Mouse (Mus musculus) kidney, embryonic 16.5 days (tissue): Measurements from ENCODE around the gene Aff1. TPM values are rescaled to one million over a fixed set of nuclear protein-coding genes. Genes with fewer than 3 reads are reported as not detected.

Experiments used
- ATAC-seq: fragments of 200-750 bp; cut with Nextera tagmentation; 2 replicates; pipeline ENCODE4 v1.8.0; 2017; ENCODE audit warnings: moderate TSS enrichment; ENCODE audit not compliant: low FRiP score, low TSS enrichment
- H3K27ac ChIP-seq: fragments of 300-500 bp; sonication (generic); 2 replicates; pipeline ENCODE4 v1.5.1; 2014; ENCODE audit warnings: low read length
- H3K27me3 ChIP-seq: fragments of 300-500 bp; sonication (generic); 2 replicates; pipeline ENCODE4 v1.6.1; 2014; ENCODE audit warnings: low read length, control low read depth, mixed read lengths; ENCODE audit not compliant: insufficient read depth
- H3K36me3 ChIP-seq: fragments of 300-500 bp; sonication (generic); 2 replicates; pipeline ENCODE4 v1.6.1; 2014; ENCODE audit warnings: low read length, control low read depth, mixed read lengths; ENCODE audit not compliant: insufficient read depth
- H3K4me1 ChIP-seq: fragments of 300-500 bp; sonication (generic); 2 replicates; pipeline ENCODE4 v1.6.1; 2014; ENCODE audit warnings: low read length, control low read depth, mixed read lengths; ENCODE audit not compliant: insufficient read depth
- H3K4me2 ChIP-seq: fragments of 300-500 bp; sonication (generic); replicated peaks from 2 replicates; pipeline ENCODE4 v1.6.1; 2014; ENCODE audit warnings: low read depth, low read length
- H3K4me3 ChIP-seq: fragments of 300-500 bp; sonication (generic); 2 replicates; pipeline ENCODE4 v1.5.1; 2014; ENCODE audit warnings: mild to moderate bottlenecking, low read length
- H3K9ac ChIP-seq: fragments of 300-500 bp; sonication (generic); replicated peaks from 2 replicates; pipeline ENCODE4 v1.6.1; 2014; ENCODE audit warnings: low read length
- H3K9me3 ChIP-seq: fragments of 300-500 bp; sonication (generic); 2 replicates; pipeline ENCODE4 v1.6.1; 2016; ENCODE audit warnings: low read length, control low read depth
- WGBS: fragments of 180-500 bp; shearing (Covaris S2); extraction: QIAGEN DNeasy Blood & Tissue Kit; methylation state at CpG from one replicate; pipeline ENCODE4 v1.1.7; 2014; 5-methylcytosine and 5-hydroxymethylcytosine counted together
- polyA plus RNA-seq: library from polyadenylated mRNA; unstranded; fragments of >200 nt; fragmentation: Nextera tagmentation; extraction: Ambion mirVana; gene quantifications from 2 replicates; pipeline ENCODE4 v1.2.1, GENCODE M21; 2015

The Aff1 gene
- polyA plus RNA-seq, 1 experiment from 2014 or later: 13.2 TPM

GRCm38 (mm10) chr5:103786096-103786495, 93.9 kb downstream of the Aff1 start:
- no peak overlapping the region for H3K4me2 ChIP-seq
- H3K27me3 ChIP-seq: no peaks in the 10 kb centered on the region
- H3K9ac ChIP-seq: no peak overlapping the region
- 87% methylated on average over 10 of the region's 10 CpGs for WGBS
- H3K27ac ChIP-seq: no peak overlapping the region
- ATAC-seq: no peak
- H3K36me3 ChIP-seq: peaks cover 20% of the 10 kb centered on the region
- no peaks in the 10 kb centered on the region for H3K9me3 ChIP-seq
- peaks cover 32% of the 10 kb centered on the region for H3K4me1 ChIP-seq
- no peak overlapping the region for H3K4me3 ChIP-seq

- no peaks in the 10 kb centered on the region for H3K9me3 ChIP-seq
- H3K4me3 ChIP-seq: no peak overlapping the region
- H3K27me3 ChIP-seq: no peaks in the 10 kb centered on the region
- WGBS: 25% methylated on average over 6 of the region's 6 CpGs
- no peak overlapping the region for H3K9ac ChIP-seq
- H3K36me3 ChIP-seq: peaks cover 20% of the 10 kb centered on the region
- ATAC-seq: no peak
- H3K4me2 ChIP-seq: no peak overlapping the region
- H3K27ac ChIP-seq: no peak overlapping the region
- peaks cover 15% of the 10 kb centered on the region; the same call in 1 of the 2 replicates for H3K4me1 ChIP-seq
Measured at GRCm38 (mm10) chr5:103788476-103788875, 96.3 kb downstream of the Aff1 start.

DNA sequence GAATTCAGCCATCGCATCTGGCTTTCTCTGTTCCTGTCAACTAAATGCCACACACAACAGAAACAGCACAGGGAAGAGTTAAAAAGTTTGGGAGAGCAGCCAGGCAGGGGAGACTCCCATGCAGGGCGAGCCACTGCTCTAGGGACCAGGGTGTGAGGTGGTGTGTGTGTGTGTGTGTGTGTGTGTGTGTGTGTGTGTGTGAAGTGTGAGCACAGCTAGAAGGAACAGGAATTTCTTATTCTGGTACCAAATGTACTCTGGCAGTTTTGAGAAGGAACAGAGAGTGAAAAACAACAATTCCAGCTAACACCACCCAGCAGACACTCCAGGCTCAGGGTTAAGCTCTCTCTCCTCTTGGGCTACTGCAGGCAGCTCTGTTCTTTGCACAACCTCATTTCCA, 96.8 kb downstream of the Aff1 start:
- H3K4me3 ChIP-seq: no peak overlapping the region
- H3K4me2 ChIP-seq: no peak overlapping the region
- peaks cover 12% of the 10 kb centered on the region; the same call in 1 of the 2 replicates for H3K4me1 ChIP-seq
- no peaks in the 10 kb centered on the region for H3K9me3 ChIP-seq
- H3K36me3 ChIP-seq: peaks cover 16% of the 10 kb centered on the region
- H3K27ac ChIP-seq: no peak overlapping the region
- H3K27me3 ChIP-seq: no peaks in the 10 kb centered on the region
- ATAC-seq: 0 out of 2 replicates have a peak, but pooled peaks have one; percentile 51
- WGBS: 43% methylated on average over 2 of the region's 2 CpGs
- H3K9ac ChIP-seq: no peak overlapping the region

GRCm38 (mm10) chr5:103789619-103790116, 97.5 kb downstream of the Aff1 start:
- Histone ChIP-seq H3K4me3 (no peak overlapping the region), H3K4me1 (peaks cover 12% of the 10 kb centered on the region; the same call in 1 of the 2 replicates), H3K27ac (no peak overlapping the region), H3K36me3 (peaks cover 10% of the 10 kb centered on the region; the same call in 1 of the 2 replicates), H3K9me3 (no peaks in the 10 kb centered on the region), H3K27me3 (no peaks in the 10 kb centered on the region), H3K9ac (no peak overlapping the region), H3K4me2 (no peak overlapping the region)
- WGBS: 91% methylated on average over 9 of the region's 9 CpGs
- ATAC-seq: no peak

GRCm38 (mm10) chr5:103791741-103792140, 99.6 kb downstream of the Aff1 start:
- H3K4me2 ChIP-seq: no peak overlapping the region
- H3K4me1 ChIP-seq: peaks cover 12% of the 10 kb centered on the region; the same call in 1 of the 2 replicates
- no peak for ATAC-seq
- 84% methylated on average over 7 of the region's 7 CpGs for WGBS
- H3K36me3 ChIP-seq: peaks cover 6% of the 10 kb centered on the region; the same call in 1 of the 2 replicates
- H3K27me3 ChIP-seq: no peaks in the 10 kb centered on the region
- no peaks in the 10 kb centered on the region for H3K9me3 ChIP-seq
- H3K9ac ChIP-seq: no peak overlapping the region
- no peak overlapping the region for H3K4me3 ChIP-seq
- no peak overlapping the region for H3K27ac ChIP-seq

- no peak for ATAC-seq
- H3K9me3 ChIP-seq: no peaks in the 10 kb centered on the region
- no peak overlapping the region for H3K27ac ChIP-seq
- no peak overlapping the region for H3K4me3 ChIP-seq
- no peaks in the 10 kb centered on the region for H3K27me3 ChIP-seq
- WGBS: 95% methylated on average over 5 of the region's 5 CpGs
- H3K4me1 ChIP-seq: peaks cover 12% of the 10 kb centered on the region; the same call in 1 of the 2 replicates
- no peak overlapping the region for H3K4me2 ChIP-seq
- peaks cover under 1% of the 10 kb centered on the region; the same call in 1 of the 2 replicates for H3K36me3 ChIP-seq
- no peak overlapping the region for H3K9ac ChIP-seq
Measured at GRCm38 (mm10) chr5:103795121-103795520, 102.9 kb downstream of the Aff1 start.

DNA sequence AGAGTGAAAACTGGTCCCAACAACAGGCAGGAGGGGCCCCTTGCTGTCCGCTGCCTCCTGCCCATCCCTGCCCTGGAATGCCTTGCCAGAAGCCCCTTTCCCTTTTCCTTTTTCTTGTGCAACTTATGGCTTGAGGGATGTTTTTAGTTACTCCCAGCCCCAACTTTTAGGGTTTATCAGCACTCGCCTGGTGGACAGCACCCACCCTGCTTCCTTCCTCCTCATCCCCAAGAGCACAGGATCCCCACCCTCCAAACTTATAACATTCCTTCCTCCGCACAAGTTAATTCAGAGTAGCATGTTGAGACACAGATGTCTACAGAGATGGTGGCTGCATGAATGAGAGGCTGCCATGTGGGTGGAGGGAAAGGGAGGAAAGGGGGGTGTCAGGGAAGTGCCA, 103.9 kb downstream of the Aff1 start:
- Histone ChIP-seq H3K27ac (no peak overlapping the region), H3K36me3 (no peaks in the 10 kb centered on the region; the same call in 1 of the 2 replicates), H3K9me3 (no peaks in the 10 kb centered on the region), H3K4me1 (0 out of 2 replicates have a peak, but pooled peaks cover 9% of the 10 kb centered on the region), H3K4me3 (no peak overlapping the region), H3K27me3 (no peaks in the 10 kb centered on the region), H3K4me2 (no peak overlapping the region), H3K9ac (no peak overlapping the region)
- 77% methylated on average over 3 of the region's 3 CpGs for WGBS
- no peak for ATAC-seq

DNA sequence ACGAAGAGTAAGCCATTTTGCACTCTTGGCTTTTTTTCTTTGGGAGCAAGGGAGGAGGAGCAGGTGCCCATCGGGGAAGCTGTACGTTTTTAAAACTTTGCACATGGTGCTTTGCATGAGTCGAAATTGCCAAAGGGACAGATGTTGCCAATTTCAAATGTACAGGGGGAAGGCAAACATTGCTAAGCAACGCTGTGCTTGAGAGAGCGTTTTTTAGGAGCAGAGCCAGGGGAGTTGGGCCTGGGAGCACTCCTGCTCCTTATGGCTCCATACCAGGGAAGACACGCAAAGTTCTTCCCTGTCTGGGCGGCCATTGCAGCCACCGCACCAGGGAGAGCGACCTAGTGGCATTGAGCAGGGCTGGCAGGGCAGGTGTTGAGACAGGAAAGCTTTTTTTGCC, 105.6 kb downstream of the Aff1 start:
- H3K27me3 ChIP-seq: no peaks in the 10 kb centered on the region
- H3K9ac ChIP-seq: no peak overlapping the region
- H3K4me1 ChIP-seq: 0 out of 2 replicates have a peak, but pooled peaks cover 9% of the 10 kb centered on the region
- 81% methylated on average over 10 of the region's 10 CpGs for WGBS
- ATAC-seq: no peak
- H3K27ac ChIP-seq: no peak overlapping the region
- no peaks in the 10 kb centered on the region for H3K9me3 ChIP-seq
- no peak overlapping the region for H3K4me3 ChIP-seq
- no peaks in the 10 kb centered on the region; the same call in 1 of the 2 replicates for H3K36me3 ChIP-seq
- H3K4me2 ChIP-seq: no peak overlapping the region

DNA sequence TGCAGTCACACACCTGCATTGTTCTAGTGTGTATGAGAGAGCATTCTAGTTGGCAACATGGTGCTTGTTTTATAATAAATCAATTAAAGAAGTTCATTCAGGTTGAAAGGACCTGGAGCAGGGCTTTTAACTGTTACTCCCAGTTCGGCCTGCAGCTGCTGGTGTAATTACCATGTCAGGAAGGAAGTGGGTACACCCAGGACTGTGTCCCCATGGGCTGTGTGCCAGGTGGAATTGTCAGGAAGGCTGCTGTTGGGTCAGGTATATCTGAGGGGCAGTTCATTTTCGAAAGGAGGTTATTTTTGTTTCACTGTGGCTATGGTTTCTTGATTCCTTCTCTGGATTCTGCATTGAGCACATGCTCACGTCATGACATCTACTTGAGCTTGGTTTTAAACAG, 107.3 kb downstream of the Aff1 start:
- Histone ChIP-seq H3K9me3 (no peaks in the 10 kb centered on the region), H3K4me1 (peaks cover 15% of the 10 kb centered on the region; the same call in 1 of the 2 replicates), H3K4me2 (no peak overlapping the region), H3K4me3 (no peak overlapping the region), H3K36me3 (no peaks in the 10 kb centered on the region), H3K27me3 (no peaks in the 10 kb centered on the region), H3K27ac (peak overlapping the region; percentile 29; the same call in 1 of the 2 replicates), H3K9ac (no peak overlapping the region)
- no peak for ATAC-seq
- 55% methylated on average over 3 of the region's 3 CpGs for WGBS

DNA sequence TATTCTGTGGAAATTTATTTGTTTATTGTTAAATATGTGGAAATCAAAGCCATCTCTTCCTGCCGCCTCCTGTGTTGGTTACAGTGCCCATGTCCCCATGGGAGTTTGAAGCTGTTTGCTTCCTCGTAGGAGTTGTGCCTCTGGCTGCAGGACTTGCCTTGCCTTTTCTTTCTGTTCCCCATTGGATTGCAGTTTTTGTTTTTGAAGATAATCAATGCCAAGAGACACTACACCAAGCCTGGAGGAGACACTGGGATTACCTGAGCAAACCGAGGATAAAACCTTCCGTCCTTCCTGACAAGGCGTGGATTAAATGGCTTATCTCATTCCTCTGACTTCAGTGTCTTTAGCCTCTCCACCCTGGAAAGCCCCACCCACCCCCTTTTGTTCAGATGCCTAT, 107.8 kb downstream of the Aff1 start:
- no peaks in the 10 kb centered on the region for H3K27me3 ChIP-seq
- ATAC-seq: no peak
- H3K9me3 ChIP-seq: no peaks in the 10 kb centered on the region
- H3K27ac ChIP-seq: no peak overlapping the region
- WGBS: 82% methylated on average over 5 of the region's 5 CpGs
- no peak overlapping the region for H3K4me2 ChIP-seq
- H3K4me1 ChIP-seq: peaks cover 15% of the 10 kb centered on the region; the same call in 1 of the 2 replicates
- no peaks in the 10 kb centered on the region for H3K36me3 ChIP-seq
- H3K4me3 ChIP-seq: no peak overlapping the region
- H3K9ac ChIP-seq: no peak overlapping the region
